Mouse (Mus musculus) left cerebral cortex, adult 2 months (tissue): ENCODE data around the gene Lmntd1. TPM values are rescaled to one million over a fixed set of nuclear protein-coding genes. Genes with fewer than 3 reads are reported as not detected.

ENCODE experiments used
- DNase-seq, 2 experiments: peaks; one replicate each; pipeline ENCODE4 v3.0.0; 2021 to 2022; ENCODE audit warnings: low spot score in 2 of 2, mixed read lengths in 1 of 2; ENCODE audit errors: extremely low spot score in 1 of 2
- H3K27ac ChIP-seq: fragments of 200-600 bp; 2 replicates; pipeline ENCODE4 v1.8.1; 2022
- H3K4me3 ChIP-seq: fragments of 200-600 bp; 2 replicates; pipeline ENCODE4 v1.8.1; 2022
- CTCF ChIP-seq: fragments of 200-600 bp; IDR thresholded peaks from 2 replicates; pipeline ENCODE4 v1.8.1; 2022; ENCODE audit warnings: antibody characterized with exemption, mild to moderate bottlenecking, moderate library complexity
- intact Hi-C: fragments of 180-260 bp; cut with DNase I; formaldehyde crosslinking; loops from one replicate; pipeline ENCODE4 v1.15.1; 2025
- total RNA-seq, 2 experiments: library from RNA; stranded (reverse); gene quantifications; 2 replicates each; pipeline ENCODE4 v1.2.3; 2021

Lmntd1 gene
- total RNA-seq, 2 experiments from 2014 or later, result 1.8 to 2.0 TPM

- TF ChIP-seq CTCF, result no peak
- no peak overlapping the region for H3K4me3 ChIP-seq
- intact Hi-C loops, result loop anchor here (2.0 kb wide), 1 partner anchor 405 kb away; no protein-coding TSS in a partner anchor
- H3K27ac ChIP-seq, result no peak overlapping the region
- no peak for DNase-seq
Measured at GRCm38 (mm10) chr6:145417720-145418440, 196.2 kb downstream of the Lmntd1 start.

- peak; percentile 36 to 41 for DNase-seq
Measured at GRCm38 (mm10) chr6:145417014-145417719, 197.0 kb downstream of the Lmntd1 start.

GRCm38 (mm10) chr6:145404369-145405051 lies 209.6 kb downstream of the Lmntd1 start:
- H3K4me3 ChIP-seq, result no peak overlapping the region
- no peak for DNase-seq
- TF ChIP-seq CTCF, result peak; percentile 3; the same call in 1 of the 2 replicates
- intact Hi-C loops, result no loop called here
- no peak overlapping the region for H3K27ac ChIP-seq

More at GRCm38 (mm10) chr6:145417014-145417719, 197.0 kb downstream of the Lmntd1 start:
- H3K27ac ChIP-seq, result no peak overlapping the region
- TF ChIP-seq CTCF, result peak; percentile 78
- intact Hi-C loops, result loop anchor here (2.0 kb wide), 1 partner anchor 406 kb away; no protein-coding TSS in a partner anchor
- H3K4me3 ChIP-seq, result no peak overlapping the region

GRCm38 (mm10) chr6:145401140-145401539 lies 213.0 kb downstream of the Lmntd1 start:
- intact Hi-C loops, result no loop called here
- no peak overlapping the region for H3K4me3 ChIP-seq
- TF ChIP-seq CTCF, result no peak
- no peak overlapping the region for H3K27ac ChIP-seq
- DNase-seq, result no peak

- TF ChIP-seq CTCF, result no peak
- no peak overlapping the region for H3K4me3 ChIP-seq
- no peak for DNase-seq
- intact Hi-C loops, result no loop called here
- H3K27ac ChIP-seq, result no peak overlapping the region
Measured at GRCm38 (mm10) chr6:145397881-145398280, 216.2 kb downstream of the Lmntd1 start.

GRCm38 (mm10) chr6:145396534-145396933 lies 217.6 kb downstream of the Lmntd1 start:
- Histone ChIP-seq H3K4me3 (no peak overlapping the region), H3K27ac (no peak overlapping the region)
- intact Hi-C loops, result no loop called here
- DNase-seq, result no peak
- peak; percentile 49 for TF ChIP-seq CTCF

GRCm38 (mm10) chr6:145390421-145390820 lies 223.7 kb downstream of the Lmntd1 start:
- intact Hi-C loops, result loop anchor here (2.0 to 5.0 kb wide), 2 partner anchors 18 to 892 kb away; no protein-coding TSS in a partner anchor
- no peak for DNase-seq

GRCm38 (mm10) chr6:145389904-145390303 lies 224.2 kb downstream of the Lmntd1 start:
- DNase-seq, result peak; percentile 54 to 62
- TF ChIP-seq CTCF, result peak; percentile 19
- intact Hi-C loops, result loop anchor here (2.0 to 5.0 kb wide), 2 partner anchors 17 to 892 kb away; no protein-coding TSS in a partner anchor
- H3K4me3 ChIP-seq, result no peak overlapping the region
- peak overlapping the region; percentile 18; the same call in 1 of the 2 replicates for H3K27ac ChIP-seq

More at GRCm38 (mm10) chr6:145390421-145390820, 223.7 kb downstream of the Lmntd1 start:
- Histone ChIP-seq H3K27ac (no peak overlapping the region), H3K4me3 (no peak overlapping the region)
- no peak for TF ChIP-seq CTCF

GRCm38 (mm10) chr6:145387378-145387777 lies 226.7 kb downstream of the Lmntd1 start:
- Histone ChIP-seq H3K27ac (peak overlapping the region; percentile 57), H3K4me3 (no peak overlapping the region)
- intact Hi-C loops, result no loop called here

GRCm38 (mm10) chr6:145382586-145383380 lies 231.3 kb downstream of the Lmntd1 start:
- no peak overlapping the region for H3K4me3 ChIP-seq
- DNase-seq, result no peak
- H3K27ac ChIP-seq, result no peak overlapping the region
- intact Hi-C loops, result no loop called here
- TF ChIP-seq CTCF, result no peak

More at GRCm38 (mm10) chr6:145387378-145387777, 226.7 kb downstream of the Lmntd1 start:
- DNase-seq, result peak; percentile 20 to 41
- no peak for TF ChIP-seq CTCF

GRCm38 (mm10) chr6:145380961-145381360 lies 233.2 kb downstream of the Lmntd1 start:
- DNase-seq, result no peak
- TF ChIP-seq CTCF, result no peak
- intact Hi-C loops, result no loop called here
- Histone ChIP-seq H3K4me3 (no peak overlapping the region), H3K27ac (no peak overlapping the region)
